Comparison of ENCODE assay signal across 10 mouse cellular contexts in genomic region chr9:120409663-120410181, GRCm38 (mm10).
DNase-seq lines count a peak whose midpoint lies in the region; ATAC-seq lines count a peak whose summit lies in the region.
"Had no signal": no experiment of that assay in that cellular context is flagged by ENCODE, and none has a peak within 500 bp of the region (broad histone marks: within the 10 kb centered on the region; RNA-seq: fewer than 3 reads in every experiment).

No protein-coding gene starts in this region.

- H3K4me3 ChIP-seq in forebrain, embryonic 12.5 days (replicated peaks) = no peak overlapping the region
- H3K4me3 ChIP-seq in forebrain, embryonic 15.5 days = no peak overlapping the region
- H3K4me3 ChIP-seq: limb, embryonic 10.5 days; neural tube, embryonic 12.5 days had no signal

- 0 out of 2 replicates have a peak overlapping the region, but pooled peaks have one; percentile 1 for H3K4me2 ChIP-seq in forebrain, embryonic 12.5 days
- no peak overlapping the region for H3K4me2 ChIP-seq in forebrain, embryonic 15.5 days (replicated peaks)
- H3K4me2 ChIP-seq: neural tube, embryonic 12.5 days had no signal

- H3K27me3 ChIP-seq in forebrain, embryonic 12.5 days = 0 out of 2 replicates have a peak, but pooled peaks cover 11% of the 10 kb centered on the region
- no peaks in the 10 kb centered on the region for H3K27me3 ChIP-seq in forebrain, embryonic 15.5 days
- H3K27me3 ChIP-seq: neural tube, embryonic 12.5 days had no signal

- intact Hi-C loops in left cerebral cortex, postnatal 36 days (cut with DNase I) = no loop called here

- H3K4me1 ChIP-seq in forebrain, embryonic 12.5 days = peaks cover 7% of the 10 kb centered on the region; the same call in 1 of the 2 replicates
- no peaks in the 10 kb centered on the region for H3K4me1 ChIP-seq in forebrain, embryonic 15.5 days
- H3K4me1 ChIP-seq: limb, embryonic 10.5 days; neural tube, embryonic 12.5 days had no signal

- H3K9me3 ChIP-seq in forebrain, embryonic 12.5 days = no peaks in the 10 kb centered on the region
- no peaks in the 10 kb centered on the region for H3K9me3 ChIP-seq in forebrain, embryonic 15.5 days
- H3K9me3 ChIP-seq: limb, embryonic 10.5 days; neural tube, embryonic 12.5 days had no signal

- DNase-seq in right cerebral cortex, adult 2 months (ENCODE audit: low spot score in 2 of 2) = peak; percentile 57 to 78
- DNase-seq in right cerebral cortex, postnatal 10 days (ENCODE audit: low spot score in 2 of 2) = no peak
- peak; percentile 53 to 65 for DNase-seq in left cerebral cortex, postnatal 36 days (ENCODE audit: low spot score in 2 of 2)
- DNase-seq in retina, postnatal 7 days (ENCODE audit: low read depth, low spot score) = peak; percentile 49
- DNase-seq in thymus, postnatal 14 days = no peak
- DNase-seq in yolk sac, embryonic 10.5 days (ENCODE audit: low spot score) = no peak

- no peaks in the 10 kb centered on the region for H3K36me3 ChIP-seq in forebrain, embryonic 12.5 days (replicated peaks)
- H3K36me3 ChIP-seq in forebrain, embryonic 15.5 days = no peaks in the 10 kb centered on the region
- H3K36me3 ChIP-seq: limb, embryonic 10.5 days; neural tube, embryonic 12.5 days had no signal

- WGBS in forebrain, embryonic 12.5 days = 76% methylated on average over 17 of the region's 17 CpGs
- WGBS in forebrain, embryonic 15.5 days = 65% methylated on average over 17 of the region's 17 CpGs

- peak overlapping the region; percentile 46; the same call in 1 of the 2 replicates for H3K27ac ChIP-seq in forebrain, embryonic 12.5 days
- no peak overlapping the region for H3K27ac ChIP-seq in forebrain, embryonic 15.5 days (replicated peaks)
- H3K27ac ChIP-seq: limb, embryonic 10.5 days; neural tube, embryonic 12.5 days had no signal

- ATAC-seq in forebrain, embryonic 12.5 days (ENCODE audit: low FRiP score) = no peak
- no peak for ATAC-seq in forebrain, embryonic 15.5 days (replicated peaks)

- H3K9ac ChIP-seq in forebrain, embryonic 12.5 days = no peak overlapping the region; the same call in 1 of the 2 replicates
- H3K9ac ChIP-seq in forebrain, embryonic 15.5 days (replicated peaks) = no peak overlapping the region
- H3K9ac ChIP-seq: neural tube, embryonic 12.5 days had no signal

Comparison
In these comparisons a context has a peak if more than half of its experiments do, and no peak if none do; other contexts are left out.
1. DNase-seq: peak in right cerebral cortex, adult 2 months (2 of 2), left cerebral cortex, postnatal 36 days (2 of 2) and retina, postnatal 7 days (single experiment); none in right cerebral cortex, postnatal 10 days (0 of 2), thymus, postnatal 14 days (single experiment) and yolk sac, embryonic 10.5 days (single experiment).